Mouse (Mus musculus): ENCODE data around the gene Angptl2.
A peak's percentile ranks its signal among the peaks of the same experiment; 100 is the strongest.

The Angptl2 gene

DNA sequence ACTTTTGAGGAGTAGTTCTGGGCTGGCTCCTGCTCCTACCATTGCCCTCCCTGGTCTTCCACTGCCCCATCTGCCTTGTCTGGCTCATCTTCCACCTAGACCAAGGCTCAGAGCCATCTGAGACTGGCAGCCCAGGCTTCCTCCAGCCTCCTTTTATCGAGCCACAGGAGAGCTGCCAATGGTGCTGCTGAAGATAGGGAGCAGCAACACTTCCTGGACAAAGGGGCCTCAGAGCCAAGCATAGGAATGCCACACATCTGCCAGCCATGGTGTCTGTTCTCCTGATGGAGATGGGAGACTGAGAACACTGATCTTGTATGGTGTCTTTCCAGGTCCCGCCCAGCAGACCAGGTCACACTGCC is 53.2 kb downstream of the Angptl2 start:
- no peak for DNase-seq (ENCODE audit: low read depth, low spot score)

DNA sequence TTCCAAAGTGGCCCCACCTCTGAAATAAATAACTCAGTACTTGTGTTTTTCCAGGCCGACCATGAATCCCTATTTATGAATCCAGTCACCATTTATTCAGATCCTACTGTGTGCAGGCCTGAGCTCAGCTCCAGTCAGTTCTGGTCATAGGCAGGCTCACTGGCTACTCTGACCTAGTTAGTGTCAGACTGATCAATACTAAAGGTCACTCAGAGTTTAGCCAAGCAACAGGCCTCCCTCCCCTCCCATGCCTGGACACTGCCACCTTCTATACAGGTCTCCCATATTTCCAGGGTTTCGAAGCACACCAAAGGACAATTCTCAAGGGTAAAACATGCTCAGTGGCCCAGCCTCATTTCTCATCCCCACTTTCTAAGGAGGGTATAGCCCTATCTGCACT is 54.7 kb downstream of the Angptl2 start:
- DNase-seq (ENCODE audit: low read depth, low spot score), result no peak

DNA sequence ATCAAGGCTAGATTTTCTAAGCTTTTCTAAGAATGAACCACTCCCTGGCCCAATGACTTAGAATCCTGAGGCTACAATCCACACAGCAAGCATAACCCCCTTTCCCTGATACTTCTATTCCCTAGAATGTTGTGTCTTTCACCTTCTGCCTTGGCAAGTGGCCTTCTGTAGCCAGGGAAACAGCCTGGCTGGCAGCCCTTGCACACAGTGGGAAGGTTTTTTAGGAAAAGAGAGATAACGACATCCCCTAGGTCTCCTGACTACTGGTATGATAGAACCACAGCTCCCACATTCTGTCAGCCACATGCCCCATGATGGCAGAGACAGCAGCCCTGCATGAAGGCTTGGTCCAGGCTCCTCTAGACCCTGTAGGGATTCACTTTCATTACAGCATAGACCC is 55.6 kb downstream of the Angptl2 start:
- no peak for DNase-seq (ENCODE audit: low read depth, low spot score)

DNA sequence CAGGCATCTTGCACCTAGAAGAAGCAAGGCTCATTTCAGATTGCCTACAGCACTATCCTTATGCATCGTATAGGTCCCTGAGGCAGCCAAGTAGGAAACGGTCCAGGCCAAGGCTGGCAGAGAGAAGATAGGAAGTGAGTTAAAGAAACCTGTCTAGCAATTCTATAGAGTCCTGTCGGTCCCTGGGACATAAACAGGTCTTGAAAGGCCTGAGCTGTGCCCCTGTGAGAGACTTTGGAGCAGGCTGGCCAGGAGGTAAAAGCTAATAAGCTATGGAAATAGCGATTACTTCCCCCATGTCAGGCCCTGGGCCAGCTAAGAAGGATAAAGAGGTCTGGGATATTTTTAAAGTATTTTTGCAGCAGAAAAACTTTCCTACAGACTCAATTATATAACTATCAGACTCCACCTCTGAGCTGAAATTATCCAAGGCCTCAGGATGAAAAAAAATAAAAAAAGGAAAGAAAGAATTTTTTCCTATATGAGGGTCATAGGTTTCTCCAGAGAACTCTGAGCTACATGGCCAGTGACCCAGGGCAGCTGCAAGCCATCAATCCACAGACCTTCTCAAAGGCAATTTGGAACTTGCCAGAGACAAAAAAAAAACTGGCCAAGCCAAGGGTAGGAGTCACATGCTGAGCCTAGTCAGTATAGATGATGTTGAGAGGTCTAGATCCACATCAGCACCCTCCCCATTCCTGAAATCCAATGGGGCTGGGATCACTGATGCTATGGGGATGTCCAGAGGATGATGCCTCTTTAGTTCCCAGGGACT is 57.0 kb downstream of the Angptl2 start:
- DNase-seq (ENCODE audit: low read depth, low spot score), result no peak

DNA sequence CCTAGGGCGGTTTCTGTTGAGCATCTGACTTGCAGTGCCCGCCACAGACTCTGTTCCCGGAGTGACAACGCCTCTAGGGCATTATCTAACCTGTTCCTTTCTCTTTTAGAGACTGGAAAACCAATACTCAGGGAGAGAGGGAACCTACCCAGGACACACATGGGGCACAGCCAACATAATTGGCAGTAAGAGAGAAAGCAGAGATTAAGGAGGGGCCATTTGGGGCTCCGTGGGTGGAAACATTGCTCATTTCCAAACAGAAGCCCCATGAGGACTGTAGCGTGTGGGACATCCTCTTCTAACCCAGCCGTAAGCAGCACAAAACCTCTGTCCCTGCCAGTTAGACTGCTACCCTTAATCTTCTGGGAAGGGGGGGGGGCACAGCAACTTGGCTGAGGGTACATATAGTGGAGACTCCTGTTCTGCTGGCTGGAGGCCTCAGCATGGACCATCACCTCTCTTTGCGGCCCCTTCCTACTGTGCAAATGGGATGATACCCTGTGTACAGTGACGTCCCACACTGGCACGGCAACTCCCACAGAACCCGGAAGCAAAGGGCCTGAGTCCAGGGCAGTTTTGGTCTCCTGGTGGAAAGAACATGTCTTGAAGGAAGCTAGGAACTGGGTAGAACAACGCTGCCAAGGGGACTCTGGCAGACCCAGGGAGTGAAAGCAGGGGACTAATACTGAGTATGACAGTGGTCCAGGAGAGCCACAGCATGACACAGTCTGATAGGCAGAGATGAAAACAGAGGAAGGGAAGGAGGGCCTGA is 59.0 kb downstream of the Angptl2 start:
- no peak for DNase-seq (ENCODE audit: low read depth, low spot score)

DNA sequence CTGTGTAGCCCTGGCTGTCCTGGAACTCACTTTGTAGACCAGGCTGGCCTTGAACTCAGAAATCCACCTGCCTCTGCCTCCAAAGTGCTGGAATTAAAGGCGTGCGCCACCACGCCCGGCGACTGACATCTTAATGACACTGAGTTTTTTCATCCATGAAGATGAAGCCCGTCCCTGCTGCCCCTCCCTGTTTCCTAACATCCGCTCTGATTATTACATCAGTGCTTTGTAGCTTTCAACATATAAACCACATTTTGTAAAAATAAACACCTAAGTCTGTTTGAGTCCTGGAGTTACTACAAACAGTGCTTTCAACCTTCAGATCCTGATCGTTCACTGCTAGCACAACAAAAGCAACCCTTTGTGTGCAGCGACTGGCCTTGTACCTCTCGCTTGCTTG is 63.9 kb downstream of the Angptl2 start:
- DNase-seq (ENCODE audit: low read depth, low spot score), result peak; percentile 7

DNA sequence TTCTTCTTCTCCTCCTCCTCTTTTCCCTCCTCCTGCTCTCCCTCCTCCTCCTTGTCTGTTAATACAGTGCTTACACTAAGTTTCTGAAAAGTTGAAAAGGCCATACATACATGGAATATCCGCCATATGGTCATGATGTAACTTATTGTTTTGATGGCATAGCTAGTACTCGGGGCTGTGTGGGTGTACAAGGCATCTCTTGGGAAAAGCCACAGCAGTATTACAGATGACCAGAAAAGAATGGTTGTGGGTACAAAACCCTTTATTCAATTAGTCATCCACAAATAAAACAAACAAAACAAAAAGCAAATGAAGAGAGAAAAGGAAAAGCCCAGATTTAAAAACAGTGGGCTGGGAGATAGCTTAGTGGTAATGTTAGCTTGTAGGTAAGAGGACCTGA is 64.7 kb downstream of the Angptl2 start:
- DNase-seq (ENCODE audit: low read depth, low spot score), result no peak

DNA sequence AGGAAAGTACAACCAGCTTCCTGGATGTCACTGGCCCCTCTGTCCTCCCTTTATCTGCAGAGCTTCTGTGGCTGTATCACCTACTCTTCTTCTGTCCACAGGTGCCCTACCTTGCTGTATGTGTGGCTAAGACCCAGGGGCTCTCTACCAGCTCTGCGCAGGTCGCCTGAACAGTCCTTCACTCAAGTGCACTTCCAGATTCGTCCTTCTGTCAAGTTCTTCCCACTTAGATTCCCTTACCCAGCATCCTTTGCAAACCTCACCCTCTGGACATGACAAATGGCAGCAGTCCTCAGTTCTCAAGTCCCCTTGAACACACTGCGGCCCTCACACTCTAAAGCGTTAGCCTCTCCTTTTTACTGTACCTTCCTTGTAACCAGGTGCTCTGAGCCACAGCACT is 65.9 kb downstream of the Angptl2 start:
- no peak for DNase-seq (ENCODE audit: low read depth, low spot score)

DNA sequence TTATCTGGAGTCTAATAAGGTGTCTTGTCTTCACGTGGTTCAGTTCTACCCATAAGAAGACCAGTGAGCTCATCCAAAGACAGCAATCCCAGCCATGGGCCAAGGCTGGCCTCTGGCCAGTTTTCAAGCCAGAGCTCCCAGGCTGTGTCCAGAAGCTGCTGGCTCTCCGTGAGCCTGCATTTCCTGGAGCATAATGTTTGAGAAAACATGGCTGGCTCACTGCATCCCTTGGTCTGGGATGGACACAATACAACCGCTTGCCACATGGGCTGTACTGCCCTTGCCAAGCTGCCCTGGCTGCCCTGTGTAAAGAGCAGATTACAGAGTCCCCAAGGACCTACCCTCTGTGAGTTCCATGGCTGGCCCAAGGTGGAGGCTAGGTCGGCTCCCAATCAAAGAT is 67.0 kb downstream of the Angptl2 start:
- no peak for DNase-seq (ENCODE audit: low read depth, low spot score)

DNA sequence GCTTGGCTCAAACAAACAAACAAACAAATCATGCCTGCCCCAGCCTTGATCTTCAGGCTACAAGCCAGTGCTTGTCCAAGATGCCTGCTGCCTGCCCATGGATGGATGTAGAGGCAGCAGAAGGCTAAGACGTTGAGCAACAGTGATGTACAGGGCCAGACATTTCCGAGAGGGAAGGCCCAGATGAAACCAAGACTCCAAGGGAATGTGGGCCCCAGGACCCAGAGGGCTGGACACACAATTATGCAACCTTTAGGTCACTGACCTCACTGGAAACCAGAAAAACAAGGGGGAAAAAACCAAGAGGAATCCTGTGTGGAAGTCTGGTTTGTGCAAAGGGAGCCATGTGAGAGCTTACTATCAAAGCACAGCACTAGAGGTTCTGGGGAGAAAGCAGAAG is 67.8 kb downstream of the Angptl2 start:
- no peak for DNase-seq (ENCODE audit: low read depth, low spot score)

DNA sequence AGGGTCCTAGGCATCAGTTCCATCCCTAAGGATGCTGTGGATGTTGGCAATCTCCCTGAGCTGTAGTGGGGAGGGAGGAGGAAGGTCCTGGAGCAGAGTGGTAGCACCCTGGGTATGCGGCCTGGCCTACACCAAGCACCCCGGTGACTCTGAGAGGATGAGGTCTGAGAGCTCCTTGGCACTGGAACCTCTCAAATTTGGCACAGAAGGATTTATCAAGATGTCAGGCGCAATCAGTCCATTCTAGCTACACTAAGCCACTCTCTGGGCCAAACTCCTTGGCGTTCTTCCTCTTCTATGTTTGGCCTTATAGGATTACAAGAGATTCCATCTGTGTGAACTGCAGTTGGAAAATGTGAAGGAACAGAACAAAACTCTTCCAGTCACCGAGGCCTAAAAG is 73.0 kb downstream of the Angptl2 start:
- no peak for DNase-seq (ENCODE audit: low read depth, low spot score)

DNA sequence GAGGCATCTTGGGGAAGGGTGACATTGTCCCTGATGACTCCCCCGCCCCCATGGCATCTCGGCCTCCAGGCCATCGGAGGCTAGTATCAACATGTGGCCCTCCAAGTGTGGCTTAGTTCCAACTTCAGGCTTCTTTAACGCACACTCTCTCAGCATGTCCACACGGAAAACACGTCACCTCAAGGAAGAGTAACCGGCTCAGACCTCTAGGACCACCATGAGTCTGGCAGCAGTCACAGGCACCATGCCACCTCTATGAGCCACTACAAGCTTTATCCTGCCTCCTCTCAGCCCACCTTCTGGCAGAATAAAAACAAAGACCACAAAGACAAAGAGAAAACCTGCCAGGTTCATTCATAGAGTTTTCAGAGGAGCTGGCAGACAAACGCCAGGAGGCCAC is 74.6 kb downstream of the Angptl2 start:
- DNase-seq (ENCODE audit: low read depth, low spot score), result no peak

DNA sequence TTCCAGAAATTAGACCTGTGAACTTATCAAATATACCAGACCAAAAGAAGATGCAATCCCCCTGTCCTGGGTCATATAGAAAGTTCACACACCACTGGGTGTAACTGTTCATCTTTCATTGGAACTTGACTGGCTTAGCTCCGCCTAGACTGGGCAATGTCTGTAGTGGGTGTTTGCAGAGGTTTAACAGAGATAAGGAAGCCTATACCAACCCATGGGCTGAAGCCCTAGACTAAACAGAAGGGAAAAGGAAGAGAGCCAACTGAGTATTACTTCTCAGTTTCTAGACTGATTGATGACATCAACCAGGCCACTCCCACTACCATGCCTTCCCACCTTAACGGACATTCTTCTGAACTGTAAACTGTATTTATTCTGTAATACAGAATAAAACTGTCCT is 76.2 kb downstream of the Angptl2 start:
- no peak for DNase-seq (ENCODE audit: low read depth, low spot score)

DNA sequence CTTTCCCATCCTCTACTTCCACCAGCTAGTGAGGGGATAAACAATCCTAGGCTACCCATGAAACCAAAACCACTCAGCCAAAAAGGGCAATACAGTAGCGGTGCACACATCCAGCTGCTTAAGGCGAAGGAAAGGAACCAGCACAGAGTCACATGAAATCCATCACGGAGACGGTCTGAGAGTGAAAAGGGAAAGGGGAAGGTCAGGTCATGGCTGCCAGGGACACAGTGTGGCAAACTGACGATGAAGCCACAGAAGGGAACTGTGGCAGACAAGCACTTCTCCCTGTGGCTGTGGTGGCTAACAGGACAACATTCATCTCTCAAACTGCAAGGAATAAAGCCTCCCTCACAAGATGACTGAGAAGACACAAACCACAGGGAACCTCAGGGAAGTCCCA is 79.2 kb downstream of the Angptl2 start:
- no peak for DNase-seq (ENCODE audit: low read depth, low spot score)

Data from R1 (cell line).